Mouse (Mus musculus) erythroblast, adult 5-6 weeks (primary cell): ENCODE measurements around the gene Krtap16-3. TPM values are rescaled to one million over a fixed set of nuclear protein-coding genes. Genes with fewer than 3 reads are reported as not detected.

Experiments
- ATAC-seq: replicated peaks from 2 replicates; pipeline ENCODE4 v1.8.0; 2016; ENCODE audit warnings: moderate number of reproducible peaks, mild to moderate bottlenecking, moderate TSS enrichment, inconsistent platforms; ENCODE audit not compliant: poor library complexity, low FRiP score, severe bottlenecking
- total RNA-seq, 2 experiments: library from RNA; stranded (forward) in 1 of 2; stranded (reverse) in 1 of 2; fragments of 150-400 nt in 1 of 2; fragments of 200-764, 138-1000 nt in 1 of 2; gene quantifications; 2 replicates each; pipeline versions ENCODE4 v1.2.3 to v1.2.4; 2015 to 2017; ENCODE audit warnings: low replicate concordance in 2 of 2

The Krtap16-3 gene
- not detected in 2 replicates for total RNA-seq (2015; ENCODE audit: low replicate concordance)
- not detected in 2 replicates for total RNA-seq (2017; ENCODE audit: low replicate concordance)

- ATAC-seq: no peak
Measured at GRCm38 (mm10) chr16:88962773-88963172, at the start of gene Krtap16-3. Krtap16-3 (minus strand) TSS chr16:88962873.

DNA sequence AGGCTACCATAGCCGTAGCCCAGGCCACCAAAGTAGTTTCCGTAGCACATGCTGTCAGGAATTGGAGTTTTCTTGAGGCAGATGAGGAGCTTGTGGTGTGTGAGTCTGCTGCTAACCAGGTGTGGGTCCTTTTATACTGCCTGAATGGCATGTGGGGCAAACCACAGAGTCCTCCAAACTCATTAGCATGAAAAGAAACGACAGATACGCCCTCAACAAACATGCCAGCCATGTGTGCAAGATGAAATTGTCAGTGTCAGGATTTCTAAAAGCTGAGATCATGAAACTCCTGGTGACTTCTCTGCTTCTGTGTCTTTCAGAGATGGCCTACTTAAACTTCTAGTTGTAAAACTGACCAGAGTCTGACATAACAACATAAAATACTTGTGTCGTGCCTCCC lies 48.0 kb upstream of the Krtap16-3 start, which contains the start of gene Krtap22-2:
Gene Krtap22-2, minus strand, starts transcription at position 101 of the 400 bp plus-strand sequence.
- ATAC-seq: no peak

GRCm38 (mm10) chr16:88941106-88941505 lies 21.6 kb downstream of the Krtap16-3 start:
- ATAC-seq: no peak

DNA sequence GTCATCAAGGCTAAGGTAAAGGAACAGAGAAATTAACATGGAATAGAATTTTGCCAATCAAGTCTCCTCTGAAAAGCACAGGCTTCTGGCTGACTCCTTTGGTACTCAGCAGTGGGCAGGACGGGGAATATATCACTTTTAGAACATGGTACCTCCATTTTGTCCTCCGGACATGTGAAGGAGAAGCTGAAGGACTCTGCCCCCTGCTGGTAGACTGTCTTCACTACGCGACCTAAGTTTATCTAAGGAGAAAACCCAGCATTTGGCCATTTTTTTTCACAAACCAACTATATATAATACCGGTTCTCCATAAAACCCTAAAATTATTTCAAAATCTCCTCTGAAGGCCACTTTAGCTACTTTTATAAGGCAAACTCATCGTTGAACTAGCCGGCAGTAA lies 24.4 kb downstream of the Krtap16-3 start:
- no peak for ATAC-seq

GRCm38 (mm10) chr16:88932165-88932564 lies 30.5 kb downstream of the Krtap16-3 start, which contains the start of gene Krtap19-9b:
Krtap19-9b (minus strand) TSS chr16:88932265.
- no peak for ATAC-seq

Other genes starting within 250 kb of the Krtap16-3 start
- not detected in 2 replicates for gene Krtap13-1, start 234.0 kb downstream of the Krtap16-3 start, total RNA-seq (2015; ENCODE audit: low replicate concordance)
- not detected in 2 replicates for gene Krtap13-1, start 234.0 kb downstream of the Krtap16-3 start, total RNA-seq (2017; ENCODE audit: low replicate concordance)
- gene Krtap13, start 211.2 kb downstream of the Krtap16-3 start, total RNA-seq (2015; ENCODE audit: low replicate concordance): not detected in 2 replicates
- gene Krtap13, start 211.2 kb downstream of the Krtap16-3 start, total RNA-seq (2017; ENCODE audit: low replicate concordance): not detected in 2 replicates
- gene 2310034C09Rik, start 204.0 kb downstream of the Krtap16-3 start, total RNA-seq (2015; ENCODE audit: low replicate concordance): not detected in 2 replicates
- gene 2310034C09Rik, start 204.0 kb downstream of the Krtap16-3 start, total RNA-seq (2017; ENCODE audit: low replicate concordance): not detected in 2 replicates
- not detected in 2 replicates for gene 2310057N15Rik, start 188.7 kb downstream of the Krtap16-3 start, total RNA-seq (2015; ENCODE audit: low replicate concordance)
- gene 2310057N15Rik, start 188.7 kb downstream of the Krtap16-3 start, total RNA-seq (2017; ENCODE audit: low replicate concordance): not detected in 2 replicates
- gene Gm5965, start 185.0 kb downstream of the Krtap16-3 start, total RNA-seq (2015; ENCODE audit: low replicate concordance): not detected in 2 replicates
- gene Gm5965, start 185.0 kb downstream of the Krtap16-3 start, total RNA-seq (2017; ENCODE audit: low replicate concordance): not detected in 2 replicates
- not detected in 2 replicates for gene Gm20741, start 150.7 kb downstream of the Krtap16-3 start, total RNA-seq (2015; ENCODE audit: low replicate concordance)
- gene Gm20741, start 150.7 kb downstream of the Krtap16-3 start, total RNA-seq (2017; ENCODE audit: low replicate concordance): not detected in 2 replicates
- not detected in 2 replicates for gene Krtap15, start 142.7 kb downstream of the Krtap16-3 start, total RNA-seq (2015; ENCODE audit: low replicate concordance)
- gene Krtap15, start 142.7 kb downstream of the Krtap16-3 start, total RNA-seq (2017; ENCODE audit: low replicate concordance): not detected in 2 replicates
- not detected in 2 replicates for gene Krtap14, start 136.7 kb downstream of the Krtap16-3 start, total RNA-seq (2015; ENCODE audit: low replicate concordance)
- not detected in 2 replicates for gene Krtap14, start 136.7 kb downstream of the Krtap16-3 start, total RNA-seq (2017; ENCODE audit: low replicate concordance)
- not detected in 2 replicates for gene Krtap19-1, start 93.5 kb downstream of the Krtap16-3 start, total RNA-seq (2015; ENCODE audit: low replicate concordance)
- gene Krtap19-1, start 93.5 kb downstream of the Krtap16-3 start, total RNA-seq (2017; ENCODE audit: low replicate concordance): not detected in 2 replicates
- gene Krtap19-2, start 88.6 kb downstream of the Krtap16-3 start, total RNA-seq (2015; ENCODE audit: low replicate concordance): not detected in 2 replicates
- gene Krtap19-2, start 88.6 kb downstream of the Krtap16-3 start, total RNA-seq (2017; ENCODE audit: low replicate concordance): not detected in 2 replicates
- not detected in 2 replicates for gene Krtap19-3, start 84.8 kb downstream of the Krtap16-3 start, total RNA-seq (2015; ENCODE audit: low replicate concordance)
- gene Krtap19-3, start 84.8 kb downstream of the Krtap16-3 start, total RNA-seq (2017; ENCODE audit: low replicate concordance): not detected in 2 replicates
- not detected in 2 replicates for gene Krtap19-4, start 77.8 kb downstream of the Krtap16-3 start, total RNA-seq (2015; ENCODE audit: low replicate concordance)
- gene Krtap19-4, start 77.8 kb downstream of the Krtap16-3 start, total RNA-seq (2017; ENCODE audit: low replicate concordance): not detected in 2 replicates
- not detected in 2 replicates for gene Krtap19-5, start 66.4 kb downstream of the Krtap16-3 start, total RNA-seq (2015; ENCODE audit: low replicate concordance)
- not detected in 2 replicates for gene Krtap19-5, start 66.4 kb downstream of the Krtap16-3 start, total RNA-seq (2017; ENCODE audit: low replicate concordance)
- not detected in 2 replicates for gene Krtap19-9b, start 30.6 kb downstream of the Krtap16-3 start, total RNA-seq (2015; ENCODE audit: low replicate concordance)
- gene Krtap19-9b, start 30.6 kb downstream of the Krtap16-3 start, total RNA-seq (2017; ENCODE audit: low replicate concordance): not detected in 2 replicates
- gene Krtap22-2, start 47.9 kb upstream of the Krtap16-3 start, total RNA-seq (2015; ENCODE audit: low replicate concordance): not detected in 2 replicates
- gene Krtap22-2, start 47.9 kb upstream of the Krtap16-3 start, total RNA-seq (2017; ENCODE audit: low replicate concordance): not detected in 2 replicates
- not detected in 2 replicates for gene Gm10229, start 52.4 kb upstream of the Krtap16-3 start, total RNA-seq (2015; ENCODE audit: low replicate concordance)
- gene Gm10229, start 52.4 kb upstream of the Krtap16-3 start, total RNA-seq (2017; ENCODE audit: low replicate concordance): not detected in 2 replicates
- gene Krtap6-1, start 68.8 kb upstream of the Krtap16-3 start, total RNA-seq (2015; ENCODE audit: low replicate concordance): not detected in 2 replicates
- gene Krtap6-1, start 68.8 kb upstream of the Krtap16-3 start, total RNA-seq (2017; ENCODE audit: low replicate concordance): not detected in 2 replicates
- gene Gm10228, start 78.6 kb upstream of the Krtap16-3 start, total RNA-seq (2015; ENCODE audit: low replicate concordance): not detected in 2 replicates
- gene Gm10228, start 78.6 kb upstream of the Krtap16-3 start, total RNA-seq (2017; ENCODE audit: low replicate concordance): not detected in 2 replicates
- gene Krtap6-5, start 85.0 kb upstream of the Krtap16-3 start, total RNA-seq (2015; ENCODE audit: low replicate concordance): not detected in 2 replicates
- not detected in 2 replicates for gene Krtap6-5, start 85.0 kb upstream of the Krtap16-3 start, total RNA-seq (2017; ENCODE audit: low replicate concordance)
- not detected in 2 replicates for gene 1110025L11Rik, start 101.1 kb upstream of the Krtap16-3 start, total RNA-seq (2015; ENCODE audit: low replicate concordance)
- 3.3 TPM in 1 of 2 replicates, not detected in the other for gene 1110025L11Rik, start 101.1 kb upstream of the Krtap16-3 start, total RNA-seq (2017; ENCODE audit: low replicate concordance)
- gene Krtap6-3, start 121.1 kb upstream of the Krtap16-3 start, total RNA-seq (2015; ENCODE audit: low replicate concordance): not detected in 2 replicates
- gene Krtap6-3, start 121.1 kb upstream of the Krtap16-3 start, total RNA-seq (2017; ENCODE audit: low replicate concordance): not detected in 2 replicates
- gene Gm6358, start 178.0 kb upstream of the Krtap16-3 start, total RNA-seq (2015; ENCODE audit: low replicate concordance): not detected in 2 replicates
- gene Gm6358, start 178.0 kb upstream of the Krtap16-3 start, total RNA-seq (2017; ENCODE audit: low replicate concordance): not detected in 2 replicates
- not detected in 2 replicates for gene Gm10061, start 188.2 kb upstream of the Krtap16-3 start, total RNA-seq (2015; ENCODE audit: low replicate concordance)
- not detected in 2 replicates for gene Gm10061, start 188.2 kb upstream of the Krtap16-3 start, total RNA-seq (2017; ENCODE audit: low replicate concordance)
- not detected in 2 replicates for gene Gm9789, start 195.1 kb upstream of the Krtap16-3 start, total RNA-seq (2015; ENCODE audit: low replicate concordance)
- gene Gm9789, start 195.1 kb upstream of the Krtap16-3 start, total RNA-seq (2017; ENCODE audit: low replicate concordance): not detected in 2 replicates
- gene Gm7735, start 206.6 kb upstream of the Krtap16-3 start, total RNA-seq (2015; ENCODE audit: low replicate concordance): not detected in 2 replicates
- gene Gm7735, start 206.6 kb upstream of the Krtap16-3 start, total RNA-seq (2017; ENCODE audit: low replicate concordance): not detected in 2 replicates
- gene 1110057P08Rik, start 211.9 kb upstream of the Krtap16-3 start, total RNA-seq (2015; ENCODE audit: low replicate concordance): not detected in 2 replicates
- gene 1110057P08Rik, start 211.9 kb upstream of the Krtap16-3 start, total RNA-seq (2017; ENCODE audit: low replicate concordance): not detected in 2 replicates
- gene Krtap20-2, start 243.0 kb upstream of the Krtap16-3 start, total RNA-seq (2015; ENCODE audit: low replicate concordance): not detected in 2 replicates
- not detected in 2 replicates for gene Krtap20-2, start 243.0 kb upstream of the Krtap16-3 start, total RNA-seq (2017; ENCODE audit: low replicate concordance)